Mouse (Mus musculus) urinary bladder, postnatal 0 days (tissue): Measurements from ENCODE around the gene Fbn1. TPM values are rescaled to one million over a fixed set of nuclear protein-coding genes. Genes with fewer than 3 reads are reported as not detected.

ENCODE experiments used
- polyA plus RNA-seq: library from polyadenylated mRNA; unstranded; fragments of >200 nt; fragmentation: Nextera tagmentation; extraction: Ambion mirVana; gene quantifications from 2 replicates; pipeline ENCODE4 v1.2.1, GENCODE M21; 2015

Fbn1 gene
- polyA plus RNA-seq = 31.4 and 43.2 TPM in 2 replicates

GRCm38 (mm10) chr2:125507893-125508292 lies at the start of gene Fbn1:
Gene Fbn1 (minus strand): TSS chr2:125507993.

GRCm38 (mm10) chr2:125505006-125505745 lies 2.6 kb downstream of the Fbn1 start, which contains the start of gene Gm9913:
Gene Gm9913 (plus strand): TSS chr2:125505089.

Other genes starting within 250 kb of the Fbn1 start
- 0.48 and 0.52 TPM in 2 replicates for gene Gm9913, start 2.9 kb downstream of the Fbn1 start, polyA plus RNA-seq
- 1.5 and 1.7 TPM in 2 replicates for gene Cep152, start 117.1 kb upstream of the Fbn1 start, polyA plus RNA-seq
- 97.7 and 121 TPM in 2 replicates for gene Eid1, start 165.1 kb upstream of the Fbn1 start, polyA plus RNA-seq
- gene Shc4, start 216.2 kb upstream of the Fbn1 start, polyA plus RNA-seq = 0.26 and 0.65 TPM in 2 replicates